Mouse (Mus musculus) ES-E14 (cell line): ENCODE results near the gene Taf5. TPM values are rescaled to one million over a fixed set of nuclear protein-coding genes. Genes with fewer than 3 reads are reported as not detected.

ENCODE experiments used
- DNase-seq: peaks from one replicate; pipeline ENCODE4 v3.0.0-alpha.2; 2013; ENCODE audit warnings: low read depth, low spot score
- H3K27ac ChIP-seq: 2 replicates; pipeline ENCODE4 v1.5.1; 2012; ENCODE audit warnings: low read depth, mild to moderate bottlenecking, low read length, moderate library complexity, mixed read lengths; ENCODE audit not compliant: poor library complexity, insufficient read depth, severe bottlenecking
- H3K36me3 ChIP-seq: 2 replicates; pipeline ENCODE4 v1.6.1; 2012; ENCODE audit warnings: mild to moderate bottlenecking, low read length, moderate library complexity, mixed read lengths; ENCODE audit not compliant: control insufficient read depth, poor library complexity, insufficient read depth, severe bottlenecking
- H3K4me1 ChIP-seq, 2 experiments: fragments of 150-350 bp in 1 of 2; sonication (generic) in 1 of 2; 2 replicates each; pipeline ENCODE4 v1.6.1; 2012; ENCODE audit warnings: low read length in 2 of 2, mild to moderate bottlenecking in 1 of 2, mixed read lengths in 1 of 2; ENCODE audit not compliant: control insufficient read depth in 2 of 2, insufficient read depth in 2 of 2, poor library complexity in 1 of 2
- H3K4me3 ChIP-seq, 2 experiments: fragments of 150-350 bp in 1 of 2; sonication (generic) in 1 of 2; 2 replicates each; pipeline ENCODE4 v1.5.1; 2012; ENCODE audit warnings: low read length in 2 of 2, low read depth in 1 of 2, mild to moderate bottlenecking in 1 of 2, mixed read lengths in 1 of 2; ENCODE audit not compliant: insufficient read depth in 1 of 2, poor library complexity in 1 of 2, severe bottlenecking in 1 of 2
- H3K9ac ChIP-seq: 2 replicates; pipeline ENCODE4 v1.6.1; 2012; ENCODE audit warnings: low read depth, mild to moderate bottlenecking, low read length, mixed read lengths; ENCODE audit not compliant: poor library complexity, insufficient read depth, severe bottlenecking
- H3K9me3 ChIP-seq: fragments of 150-350 bp; sonication (generic); 2 replicates; pipeline ENCODE4 v1.6.1; 2012; ENCODE audit warnings: low read depth, mild to moderate bottlenecking, low read length; ENCODE audit not compliant: control insufficient read depth, insufficient read depth
- CHD2 ChIP-seq: IDR thresholded peaks from 2 replicates; pipeline ENCODE4 v1.6.1; 2014; ENCODE audit warnings: mild to moderate bottlenecking, low read depth, low read length, inconsistent platforms
- HCFC1 ChIP-seq: IDR thresholded peaks from 2 replicates; pipeline ENCODE4 v1.6.1; 2012; ENCODE audit warnings: low read length, inconsistent platforms, borderline replicate concordance; ENCODE audit not compliant: insufficient read depth
- MAFK ChIP-seq: IDR thresholded peaks from 2 replicates; pipeline ENCODE4 v1.6.1; 2014; ENCODE audit warnings: mild to moderate bottlenecking, low read depth, low read length, inconsistent platforms; ENCODE audit not compliant: insufficient read depth
- ZC3H11A ChIP-seq: IDR thresholded peaks from 2 replicates; pipeline ENCODE4 v1.6.1; 2012; ENCODE audit warnings: low read depth, mild to moderate bottlenecking, inconsistent platforms, low read length, borderline replicate concordance
- ZNF384 ChIP-seq: IDR thresholded peaks from 2 replicates; pipeline ENCODE4 v1.6.1; 2012; ENCODE audit warnings: low read depth, low read length, inconsistent platforms
- in situ Hi-C, 2 experiments: fragments of 600-800 bp; cut with MboI; formaldehyde crosslinking; loops; one replicate each; pipeline ENCODE4 v1.15.1; 2025; ENCODE audit warnings: low sequenced_read_pairs in 2 of 2, inconsistent platforms in 1 of 2; ENCODE audit not compliant: unreplicated experiment in 2 of 2
- total RNA-seq: library from RNA; depleted of rRNA; stranded (reverse); fragments of 300-350 nt; gene quantifications from 2 replicates; pipeline ENCODE4 v1.2.3, GENCODE M21; 2012

The Taf5 gene
- total RNA-seq, 1 experiment, result 17.1 TPM

DNA sequence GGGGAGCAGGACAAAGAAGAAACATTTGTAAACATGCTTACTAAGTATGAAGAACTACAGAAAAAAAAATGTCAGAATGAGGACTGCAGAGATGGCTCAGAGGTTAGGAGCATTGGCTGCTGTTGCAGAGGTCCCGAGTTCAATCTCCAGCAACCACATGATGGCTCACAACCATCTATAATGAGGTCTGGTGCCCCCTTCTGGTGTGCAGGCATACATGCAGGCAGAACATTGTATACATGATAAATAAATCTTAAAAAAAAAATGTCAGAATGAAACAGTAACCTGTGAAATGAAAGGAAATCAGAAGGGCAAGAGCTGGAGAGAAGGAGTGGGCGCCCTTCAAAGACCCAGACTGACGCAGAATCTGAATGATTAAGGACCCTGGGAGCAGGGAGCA, 1.7 kb upstream of the Taf5 start:
- Histone ChIP-seq H3K9me3 (no peaks in the 10 kb centered on the region), H3K27ac (no peak overlapping the region), H3K36me3 (0 out of 2 replicates have a peak, but pooled peaks cover 2% of the 10 kb centered on the region), H3K9ac (no peak overlapping the region), H3K4me1 (peaks cover 0 to 7% of the 10 kb centered on the region in 2 experiments; a peak in 1 of 4 replicates), H3K4me3 (no peak overlapping the region)
- DNase-seq, result no peak
- no peak for TF ChIP-seq ZNF384
- no peak for TF ChIP-seq ZC3H11A
- no peak for TF ChIP-seq MAFK
- TF ChIP-seq HCFC1, result no peak
- TF ChIP-seq CHD2, result no peak
- in situ Hi-C loops, result no loop called here

DNA sequence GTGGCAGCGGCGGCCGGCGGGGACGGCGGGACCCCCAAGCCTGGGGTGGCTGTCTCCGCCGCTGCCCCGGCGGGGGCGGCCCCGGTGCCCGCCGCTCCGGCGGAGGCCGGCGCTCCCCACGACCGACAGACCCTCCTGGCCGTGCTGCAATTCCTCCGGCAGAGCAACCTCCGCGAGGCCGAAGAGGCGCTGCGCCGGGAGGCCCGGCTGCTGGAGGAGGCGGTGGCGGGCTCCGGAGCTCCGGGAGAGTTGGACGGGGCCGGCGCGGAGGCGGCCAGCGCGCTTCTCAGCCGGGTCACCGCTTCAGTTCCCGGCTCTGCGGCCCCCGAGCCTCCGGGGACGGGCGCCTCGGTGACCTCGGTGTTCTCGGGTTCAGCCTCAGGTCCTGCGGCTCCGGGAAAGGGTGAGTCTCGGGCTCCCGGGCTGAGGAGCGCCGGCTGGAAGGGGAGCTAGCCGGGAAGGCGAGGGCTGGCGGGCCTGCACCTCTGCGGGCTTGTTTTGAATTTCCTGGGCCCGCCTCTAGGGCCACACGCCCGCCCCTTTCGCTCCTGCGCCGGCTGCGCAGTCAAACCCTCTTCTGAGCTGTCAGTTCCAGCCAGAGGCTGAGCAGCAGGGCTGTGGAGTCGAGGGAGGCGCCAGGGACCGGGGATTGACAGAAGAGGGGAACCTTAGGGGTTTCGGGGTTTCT, 522 bp downstream of the Taf5 start:
- H3K36me3 ChIP-seq, result peaks cover 6% of the 10 kb centered on the region
- DNase-seq, result peak; percentile 69
- H3K4me1 ChIP-seq, result peaks cover 0 to 7% of the 10 kb centered on the region in 2 experiments; a peak in 1 of 4 replicates
- peak overlapping the region; percentile 70 for H3K27ac ChIP-seq
- in situ Hi-C loops, result no loop called here
- H3K4me3 ChIP-seq, result peak overlapping the region; percentile 89 to 90
- H3K9me3 ChIP-seq, result no peaks in the 10 kb centered on the region
- peak overlapping the region; percentile 90 for H3K9ac ChIP-seq
- TF ChIP-seq MAFK (no peak), HCFC1 (no peak), ZNF384 (no peak), ZC3H11A (no peak), CHD2 (no peak)

DNA sequence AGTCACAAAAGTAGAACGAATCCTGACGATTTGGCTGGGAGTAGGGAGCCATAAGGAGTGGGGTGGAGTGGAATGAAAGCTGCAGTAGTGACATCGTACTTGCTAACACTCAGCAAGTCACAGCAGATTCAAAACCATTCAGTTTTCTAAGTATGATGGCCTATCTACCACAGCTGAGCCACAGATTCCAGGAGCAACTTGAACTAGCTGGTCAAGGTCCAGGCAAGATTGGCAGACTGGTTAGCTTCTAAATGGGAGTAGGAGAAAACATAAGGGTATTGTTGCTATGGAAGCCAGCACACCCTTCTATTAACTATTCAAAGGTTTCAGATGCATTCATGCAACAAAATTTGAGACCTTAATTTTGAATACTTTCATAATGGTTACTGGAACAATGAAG, 20.7 kb downstream of the Taf5 start:
- Histone ChIP-seq H3K4me3 (no peak overlapping the region), H3K27ac (no peak overlapping the region), H3K9ac (no peak overlapping the region), H3K4me1 (peaks cover 0 to 2% of the 10 kb centered on the region in 2 experiments; a peak in 1 of 4 replicates), H3K36me3 (peaks cover 16% of the 10 kb centered on the region), H3K9me3 (no peaks in the 10 kb centered on the region)
- in situ Hi-C loops, result no loop called here
- DNase-seq, result no peak
- TF ChIP-seq MAFK, result no peak
- no peak for TF ChIP-seq ZC3H11A
- TF ChIP-seq ZNF384, result no peak
- no peak for TF ChIP-seq HCFC1
- no peak for TF ChIP-seq CHD2

DNA sequence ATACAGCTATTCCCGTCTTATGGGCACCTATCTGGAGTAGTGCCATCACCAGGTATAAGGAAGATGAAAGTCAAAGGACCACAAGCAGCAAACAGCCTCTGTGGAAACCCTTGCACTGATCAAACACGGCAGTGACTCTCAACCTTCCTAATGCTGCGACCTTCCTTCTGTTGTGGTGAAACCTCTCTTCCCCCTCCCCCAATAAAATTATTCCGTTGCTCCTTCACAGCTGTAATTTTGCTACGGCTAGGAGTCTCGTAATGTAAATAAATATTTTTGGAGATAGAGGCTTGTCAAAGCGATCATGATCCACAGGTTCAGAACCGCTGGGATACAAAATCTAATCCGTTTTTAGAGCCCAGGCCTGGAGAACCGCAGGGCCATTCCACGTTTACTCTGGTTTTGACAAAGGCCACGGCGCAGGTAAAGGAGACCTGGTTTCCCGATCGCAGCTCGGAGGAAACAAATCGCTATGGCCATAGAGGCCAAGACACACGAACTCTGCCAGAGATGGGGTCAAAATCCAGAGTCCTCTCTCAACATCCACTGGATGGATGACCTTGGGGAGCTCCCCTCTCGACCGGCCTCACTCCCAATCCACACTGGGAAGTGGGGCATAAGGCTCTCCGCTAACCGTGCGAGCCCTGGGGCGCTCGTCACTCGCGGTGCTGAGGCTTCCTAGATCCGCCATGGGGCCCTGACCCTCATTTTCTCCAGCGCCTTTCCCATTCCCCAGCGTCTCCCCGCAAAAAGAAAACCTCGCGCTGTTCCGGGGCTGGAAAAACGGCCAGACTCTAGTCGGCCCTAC, 22.4 kb downstream of the Taf5 start:
- peak overlapping the region; percentile 92 for H3K9ac ChIP-seq
- H3K4me1 ChIP-seq, result peaks cover 0 to 2% of the 10 kb centered on the region in 2 experiments; a peak in 1 of 4 replicates
- H3K4me3 ChIP-seq, result peak overlapping the region; percentile 85 to 99
- H3K9me3 ChIP-seq, result no peaks in the 10 kb centered on the region
- 0 out of 2 replicates have a peak overlapping the region, but pooled peaks have one; percentile 12 for H3K27ac ChIP-seq
- in situ Hi-C loops, result no loop called here
- no peak for DNase-seq
- H3K36me3 ChIP-seq, result peaks cover 15% of the 10 kb centered on the region
- TF ChIP-seq ZNF384 (no peak), CHD2 (no peak)
